Mouse (Mus musculus): ENCODE measurements around the gene Chil3. TPM values are rescaled to one million over a fixed set of nuclear protein-coding genes. Genes with fewer than 3 reads are reported as not detected.

Chil3 gene
- polyA plus RNA-seq, 1 experiment, result not detected

DNA sequence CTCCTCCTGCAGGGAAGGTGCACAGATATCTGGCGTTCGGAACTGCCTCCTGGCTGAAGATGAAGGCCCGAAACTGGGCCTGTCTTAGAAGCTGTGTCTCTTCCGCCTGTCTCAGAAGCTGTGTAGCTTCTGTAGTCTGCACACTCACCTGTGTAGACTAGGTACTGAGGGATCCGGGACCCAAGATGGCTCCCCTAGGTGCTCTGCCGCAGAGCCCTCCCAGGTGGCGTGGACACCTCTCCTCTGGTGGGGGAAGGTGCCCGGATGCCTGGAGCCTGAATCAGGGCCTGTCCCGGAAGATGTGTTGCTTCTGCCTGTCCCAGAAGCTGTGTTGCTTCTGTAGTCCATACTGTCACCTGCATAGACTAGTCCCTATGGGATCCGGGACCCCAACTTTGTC is 23.3 kb downstream of the Chil3 start:
- TF ChIP-seq POLR2A (IDR thresholded peaks at IDR 0.05; ENCODE audit: insufficient read length, low read depth), result no peak
- TF ChIP-seq E2F4 (IDR thresholded peaks at IDR 0.05; ENCODE audit: insufficient read depth), result no peak
- no peak for TF ChIP-seq MYOG (IDR thresholded peaks at IDR 0.05; ENCODE audit: control insufficient read depth in 1 of 3, insufficient read depth in 1 of 3, insufficient read length in 2 of 3, low read depth in 2 of 3)
- no peak for TF ChIP-seq CEBPB (IDR thresholded peaks at IDR 0.05; ENCODE audit: insufficient read depth, poor library complexity, severe bottlenecking)
- no peak for TF ChIP-seq SRF (IDR thresholded peaks at IDR 0.05; ENCODE audit: control insufficient read depth, insufficient read length, low read depth)
- no peak for TF ChIP-seq REST (IDR thresholded peaks at IDR 0.05; ENCODE audit: insufficient read depth, insufficient read length)
- TF ChIP-seq USF1 (IDR thresholded peaks at IDR 0.05; ENCODE audit: low read depth), result no peak
- no peak for TF ChIP-seq POLR2AphosphoS2 (IDR thresholded peaks at IDR 0.05; ENCODE audit: insufficient read length, low read depth)
- TF ChIP-seq TCF12 (IDR thresholded peaks at IDR 0.05; ENCODE audit: insufficient read depth, poor library complexity, severe bottlenecking), result no peak
- TF ChIP-seq MAX (IDR thresholded peaks at IDR 0.05; ENCODE audit: low read depth), result no peak
- no peak for TF ChIP-seq MYOD1 (IDR thresholded peaks at IDR 0.05; ENCODE audit: control insufficient read depth in 1 of 3, insufficient read length in 2 of 3, low read depth in 2 of 3)
- no peak for TF ChIP-seq TCF3 (IDR thresholded peaks at IDR 0.05; ENCODE audit: insufficient read length, low read depth)
- Histone ChIP-seq H3K36me3 (ENCODE audit: control insufficient read depth, insufficient read depth) (no peaks in the 10 kb centered on the region), H3K27me3 (ENCODE audit: control insufficient read depth, insufficient read depth, insufficient read length) (no peaks in the 10 kb centered on the region), H3K4me2 (ENCODE audit: low read depth) (no peak overlapping the region), H3K4me3 (no peak overlapping the region), H3K79me2 (ENCODE audit: control insufficient read depth, insufficient read depth) (no peaks in the 10 kb centered on the region), H3ac (ENCODE audit: control insufficient read depth, insufficient read length) (no peak overlapping the region)

DNA sequence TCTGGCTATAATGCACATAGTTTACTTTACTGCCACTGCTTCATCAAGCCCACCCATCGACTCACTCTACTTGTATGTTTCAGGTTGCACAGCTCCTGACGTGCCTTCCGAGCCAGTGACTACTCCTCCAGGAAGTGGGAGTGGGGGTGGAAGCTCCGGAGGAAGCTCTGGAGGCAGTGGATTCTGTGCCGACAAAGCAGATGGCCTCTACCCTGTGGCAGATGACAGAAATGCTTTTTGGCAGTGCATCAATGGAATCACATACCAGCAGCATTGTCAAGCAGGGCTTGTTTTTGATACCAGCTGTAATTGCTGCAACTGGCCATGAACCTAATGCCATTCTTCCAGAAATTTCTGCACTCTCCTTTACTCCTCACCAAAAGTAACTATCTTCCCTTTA is 35.7 kb downstream of the Chil3 start:
- TF ChIP-seq E2F4 (IDR thresholded peaks at IDR 0.05; ENCODE audit: insufficient read depth) (no peak), CEBPB (IDR thresholded peaks at IDR 0.05; ENCODE audit: insufficient read depth, poor library complexity, severe bottlenecking) (no peak), POLR2AphosphoS2 (IDR thresholded peaks at IDR 0.05; ENCODE audit: insufficient read length, low read depth) (no peak), POLR2A (IDR thresholded peaks at IDR 0.05; ENCODE audit: insufficient read length, low read depth) (no peak), REST (IDR thresholded peaks at IDR 0.05; ENCODE audit: insufficient read depth, insufficient read length) (no peak), SRF (IDR thresholded peaks at IDR 0.05; ENCODE audit: control insufficient read depth, insufficient read length, low read depth) (no peak), TCF12 (IDR thresholded peaks at IDR 0.05; ENCODE audit: insufficient read depth, poor library complexity, severe bottlenecking) (no peak)

DNA sequence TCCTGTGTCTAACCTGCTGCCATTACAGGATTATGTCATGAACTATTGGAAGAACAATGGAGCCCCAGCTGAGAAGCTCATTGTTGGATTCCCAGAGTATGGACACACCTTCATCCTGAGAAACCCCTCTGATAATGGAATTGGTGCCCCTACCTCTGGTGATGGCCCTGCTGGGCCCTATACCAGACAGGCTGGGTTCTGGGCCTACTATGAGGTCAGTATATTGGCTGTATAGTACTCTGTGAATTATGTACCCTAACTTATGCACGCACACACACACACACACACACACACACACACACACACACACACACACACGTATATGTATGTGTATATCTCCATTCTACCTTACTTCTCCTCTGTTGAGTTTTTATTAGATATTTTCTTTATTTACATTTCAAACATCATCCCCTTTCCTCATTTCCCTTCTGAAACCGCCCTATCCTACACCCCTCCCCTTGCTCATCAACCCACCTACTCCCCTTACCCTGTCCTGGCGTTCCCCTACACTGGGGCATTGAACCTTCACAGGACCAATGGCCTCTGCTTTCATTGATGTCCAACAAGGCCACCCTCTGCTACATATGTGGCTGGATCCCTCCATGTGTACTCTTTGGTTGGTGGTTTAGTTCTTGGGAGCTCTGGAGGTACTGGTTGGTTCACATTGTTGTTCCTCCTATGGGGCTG is 38.4 kb downstream of the Chil3 start:
- Histone ChIP-seq H3K4me3 (no peak overlapping the region), H3K27me3 (ENCODE audit: control insufficient read depth, insufficient read depth, insufficient read length) (no peaks in the 10 kb centered on the region), H3K4me2 (ENCODE audit: low read depth) (no peak overlapping the region), H3K36me3 (ENCODE audit: control insufficient read depth, insufficient read depth) (no peaks in the 10 kb centered on the region), H3K79me2 (ENCODE audit: control insufficient read depth, insufficient read depth) (no peaks in the 10 kb centered on the region), H3ac (ENCODE audit: control insufficient read depth, insufficient read length) (no peak overlapping the region)
- no peak for TF ChIP-seq MAX (IDR thresholded peaks at IDR 0.05; ENCODE audit: low read depth)
- TF ChIP-seq TCF12 (IDR thresholded peaks at IDR 0.05; ENCODE audit: insufficient read depth, poor library complexity, severe bottlenecking), result no peak
- TF ChIP-seq TCF3 (IDR thresholded peaks at IDR 0.05; ENCODE audit: insufficient read length, low read depth), result no peak
- no peak for TF ChIP-seq POLR2AphosphoS2 (IDR thresholded peaks at IDR 0.05; ENCODE audit: insufficient read length, low read depth)

More for the DNA sequence above, 35.7 kb downstream of the Chil3 start:
- Histone ChIP-seq H3ac (ENCODE audit: control insufficient read depth, insufficient read length) (no peak overlapping the region), H3K4me2 (ENCODE audit: low read depth) (no peak overlapping the region), H3K36me3 (ENCODE audit: control insufficient read depth, insufficient read depth) (no peaks in the 10 kb centered on the region), H3K4me3 (no peak overlapping the region), H3K79me2 (ENCODE audit: control insufficient read depth, insufficient read depth) (no peaks in the 10 kb centered on the region), H3K27me3 (ENCODE audit: control insufficient read depth, insufficient read depth, insufficient read length) (no peaks in the 10 kb centered on the region)

DNA sequence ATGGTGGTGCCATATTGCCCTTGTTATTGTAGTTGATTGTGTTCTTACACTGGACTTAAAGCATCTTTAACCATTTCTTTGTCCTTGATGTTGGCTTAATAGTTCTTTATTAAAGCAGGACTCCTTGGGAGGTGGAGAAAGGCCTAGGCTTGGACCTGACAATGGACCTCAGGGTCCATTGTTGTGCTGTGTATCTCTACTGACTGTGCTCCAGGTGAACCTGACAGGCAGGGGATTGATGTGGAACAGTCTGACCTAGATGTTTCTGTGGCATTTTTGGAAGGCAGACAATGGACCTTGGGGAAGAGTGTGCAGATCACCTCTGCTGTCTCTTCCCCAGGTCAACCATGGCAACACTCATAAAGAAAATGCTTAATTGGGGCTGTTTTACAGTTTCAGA is 40.4 kb downstream of the Chil3 start:
- Histone ChIP-seq H3K4me2 (ENCODE audit: low read depth) (no peak overlapping the region), H3K27me3 (ENCODE audit: control insufficient read depth, insufficient read depth, insufficient read length) (no peaks in the 10 kb centered on the region), H3K36me3 (ENCODE audit: control insufficient read depth, insufficient read depth) (no peaks in the 10 kb centered on the region), H3K4me3 (no peak overlapping the region), H3K79me2 (ENCODE audit: control insufficient read depth, insufficient read depth) (no peaks in the 10 kb centered on the region), H3ac (ENCODE audit: control insufficient read depth, insufficient read length) (no peak overlapping the region)
- TF ChIP-seq REST (IDR thresholded peaks at IDR 0.05; ENCODE audit: insufficient read depth, insufficient read length), result no peak
- no peak for TF ChIP-seq TCF12 (IDR thresholded peaks at IDR 0.05; ENCODE audit: insufficient read depth, poor library complexity, severe bottlenecking)
- no peak for TF ChIP-seq SRF (IDR thresholded peaks at IDR 0.05; ENCODE audit: control insufficient read depth, insufficient read length, low read depth)
- TF ChIP-seq MAX (IDR thresholded peaks at IDR 0.05; ENCODE audit: low read depth), result no peak
- TF ChIP-seq TCF3 (IDR thresholded peaks at IDR 0.05; ENCODE audit: insufficient read length, low read depth), result no peak
- TF ChIP-seq USF1 (IDR thresholded peaks at IDR 0.05; ENCODE audit: low read depth), result no peak
- TF ChIP-seq POLR2A (IDR thresholded peaks at IDR 0.05; ENCODE audit: insufficient read length, low read depth), result no peak
- TF ChIP-seq E2F4 (IDR thresholded peaks at IDR 0.05; ENCODE audit: insufficient read depth), result no peak
- no peak for TF ChIP-seq CEBPB (IDR thresholded peaks at IDR 0.05; ENCODE audit: insufficient read depth, poor library complexity, severe bottlenecking)

DNA sequence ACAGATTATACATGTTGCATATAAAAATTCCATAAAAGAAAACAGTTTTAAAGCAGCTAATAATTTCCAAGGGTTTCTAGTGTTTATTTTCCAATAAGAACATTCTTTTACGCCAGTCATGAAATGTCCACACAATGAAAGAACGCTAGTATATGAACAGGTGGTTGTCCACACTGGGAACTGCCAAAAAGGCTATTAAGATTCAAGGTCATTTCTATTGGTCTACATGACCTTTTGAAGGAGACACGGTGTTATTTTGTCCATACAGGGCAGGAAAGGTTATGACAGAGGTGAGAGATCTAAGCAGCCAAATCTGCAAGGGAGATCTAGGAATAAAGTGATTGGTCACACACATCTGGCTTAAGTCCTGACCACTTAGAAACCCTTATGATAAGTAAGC is 54.4 kb downstream of the Chil3 start, which contains the start of gene Chia1:
Gene Chia1 (plus strand): TSS at position 301 of the 400 bp plus-strand sequence.
- no peaks in the 10 kb centered on the region for H3K27me3 ChIP-seq (ENCODE audit: control insufficient read depth, insufficient read depth, insufficient read length)
- TF ChIP-seq TCF3 (IDR thresholded peaks at IDR 0.05; ENCODE audit: insufficient read length, low read depth) (no peak), MYOG (IDR thresholded peaks at IDR 0.05; ENCODE audit: control insufficient read depth in 1 of 3, insufficient read depth in 1 of 3, insufficient read length in 2 of 3, low read depth in 2 of 3) (no peak), CEBPB (IDR thresholded peaks at IDR 0.05; ENCODE audit: insufficient read depth, poor library complexity, severe bottlenecking) (no peak), MYOD1 (IDR thresholded peaks at IDR 0.05; ENCODE audit: control insufficient read depth in 1 of 3, insufficient read length in 2 of 3, low read depth in 2 of 3) (no peak), REST (IDR thresholded peaks at IDR 0.05; ENCODE audit: insufficient read depth, insufficient read length) (no peak), E2F4 (IDR thresholded peaks at IDR 0.05; ENCODE audit: insufficient read depth) (no peak), MAX (IDR thresholded peaks at IDR 0.05; ENCODE audit: low read depth) (no peak), POLR2A (IDR thresholded peaks at IDR 0.05; ENCODE audit: insufficient read length, low read depth) (no peak), TCF12 (IDR thresholded peaks at IDR 0.05; ENCODE audit: insufficient read depth, poor library complexity, severe bottlenecking) (no peak), SRF (IDR thresholded peaks at IDR 0.05; ENCODE audit: control insufficient read depth, insufficient read length, low read depth) (no peak), USF1 (IDR thresholded peaks at IDR 0.05; ENCODE audit: low read depth) (no peak), POLR2AphosphoS2 (IDR thresholded peaks at IDR 0.05; ENCODE audit: insufficient read length, low read depth) (no peak)
- H3K79me2 ChIP-seq (ENCODE audit: control insufficient read depth, insufficient read depth), result no peaks in the 10 kb centered on the region
- H3ac ChIP-seq (ENCODE audit: control insufficient read depth, insufficient read length), result no peak within 1 kb of the TSS
- H3K4me2 ChIP-seq (ENCODE audit: low read depth), result no peak within 1 kb of the TSS
- H3K36me3 ChIP-seq (ENCODE audit: control insufficient read depth, insufficient read depth), result no peaks in the 10 kb centered on the region
- H3K4me3 ChIP-seq, result no peak within 1 kb of the TSS
